Mouse (Mus musculus) monocyte, adult 5-6 weeks (primary cell): ENCODE results near the gene 3110082I17Rik. TPM values are rescaled to one million over a fixed set of nuclear protein-coding genes. Genes with fewer than 3 reads are reported as not detected.
A peak's percentile ranks its signal among the peaks of the same experiment; 100 is the strongest.
"Not testable (repeated sequence)": the region's sequence is repeated elsewhere in the genome, so short reads cannot be mapped to it uniquely, and the experiment has no call there.

Source experiments
- ATAC-seq: fragments of 153-309, 156-312 bp; replicated peaks from 2 replicates; pipeline ENCODE4 v1.8.0; 2017; ENCODE audit warnings: mild to moderate bottlenecking; ENCODE audit not compliant: low TSS enrichment, insufficient number of reproducible peaks, severe bottlenecking, poor library complexity, low FRiP score
- total RNA-seq: library from RNA; stranded (forward); fragments of 200-1000, 200-491, 200-594 nt; gene quantifications from 3 replicates; pipeline ENCODE4 v1.2.3, GENCODE M21; 2017

The 3110082I17Rik gene
- total RNA-seq, 1 experiment from 2014 or later = 45.2 TPM

- ATAC-seq = peak; percentile 97
Observed at GRCm38 (mm10) chr5:139344687-139345363, 115.5 kb downstream of the 3110082I17Rik start.

GRCm38 (mm10) chr5:139344021-139344686 is 116.2 kb downstream of the 3110082I17Rik start:
- ATAC-seq = peak; percentile 77

GRCm38 (mm10) chr5:139338891-139339290 is 121.4 kb downstream of the 3110082I17Rik start:
- ATAC-seq = no peak

- no peak for ATAC-seq
Observed at GRCm38 (mm10) chr5:139338403-139338802, 121.9 kb downstream of the 3110082I17Rik start.

- ATAC-seq = no peak
Observed at GRCm38 (mm10) chr5:139337826-139338370, 122.4 kb downstream of the 3110082I17Rik start.

GRCm38 (mm10) chr5:139335634-139336033 is 124.7 kb downstream of the 3110082I17Rik start:
- ATAC-seq = no peak

- not testable (repeated sequence) for ATAC-seq
Observed at GRCm38 (mm10) chr5:139334394-139334793, 125.9 kb downstream of the 3110082I17Rik start.

GRCm38 (mm10) chr5:139333301-139334013 is 126.9 kb downstream of the 3110082I17Rik start:
- ATAC-seq = no peak

GRCm38 (mm10) chr5:139332590-139333272 is 127.6 kb downstream of the 3110082I17Rik start:
- ATAC-seq = no peak

GRCm38 (mm10) chr5:139331742-139332141 is 128.6 kb downstream of the 3110082I17Rik start:
- ATAC-seq = peak; percentile 50

GRCm38 (mm10) chr5:139330766-139331165 is 129.6 kb downstream of the 3110082I17Rik start:
- ATAC-seq = no peak

GRCm38 (mm10) chr5:139327634-139328020 is 132.7 kb downstream of the 3110082I17Rik start:
- ATAC-seq = 0 out of 2 replicates have a peak, but pooled peaks have one; percentile 30

- no peak for ATAC-seq
Observed at GRCm38 (mm10) chr5:139326986-139327633, 133.2 kb downstream of the 3110082I17Rik start.

- no peak for ATAC-seq
Observed at GRCm38 (mm10) chr5:139326111-139326696, 134.1 kb downstream of the 3110082I17Rik start.

GRCm38 (mm10) chr5:139325395-139325966 is 134.8 kb downstream of the 3110082I17Rik start, which contains the start of gene Adap1:
Gene Adap1 (minus strand): TSS chr5:139325622.
- ATAC-seq = peak; percentile 32

- peak; percentile 42 for ATAC-seq
Observed at GRCm38 (mm10) chr5:139324691-139325394, 135.5 kb downstream of the 3110082I17Rik start.

GRCm38 (mm10) chr5:139324045-139324491 is 136.3 kb downstream of the 3110082I17Rik start:
- peak; percentile 72 for ATAC-seq
